Mouse (Mus musculus): ENCODE data around the gene Angel2.

Angel2 gene

DNA sequence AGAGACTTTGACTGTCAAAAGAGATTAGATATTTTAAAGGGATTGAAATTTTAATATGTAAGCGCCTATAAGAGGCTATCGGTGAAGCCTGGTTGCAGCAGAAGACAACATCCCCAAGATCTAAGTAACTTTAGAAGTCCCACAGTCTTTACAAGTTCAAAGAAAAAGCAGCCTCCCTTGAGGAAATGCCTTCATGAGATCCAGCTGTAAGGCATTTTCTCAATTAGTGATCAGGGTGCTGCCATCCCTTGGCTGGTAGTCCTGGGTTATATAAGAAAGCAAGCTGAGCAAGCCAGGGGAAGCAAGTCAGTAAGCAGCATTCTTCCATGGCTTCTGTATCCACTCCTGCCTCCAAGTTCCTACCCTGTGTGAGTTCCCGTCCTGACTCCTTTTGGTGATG, at the start of gene Angel2:
TSS of gene Angel2 (plus strand) at position 301 of the 400 bp plus-strand sequence.
- 89% methylated on average over 3 of the region's 3 CpGs for WGBS

DNA sequence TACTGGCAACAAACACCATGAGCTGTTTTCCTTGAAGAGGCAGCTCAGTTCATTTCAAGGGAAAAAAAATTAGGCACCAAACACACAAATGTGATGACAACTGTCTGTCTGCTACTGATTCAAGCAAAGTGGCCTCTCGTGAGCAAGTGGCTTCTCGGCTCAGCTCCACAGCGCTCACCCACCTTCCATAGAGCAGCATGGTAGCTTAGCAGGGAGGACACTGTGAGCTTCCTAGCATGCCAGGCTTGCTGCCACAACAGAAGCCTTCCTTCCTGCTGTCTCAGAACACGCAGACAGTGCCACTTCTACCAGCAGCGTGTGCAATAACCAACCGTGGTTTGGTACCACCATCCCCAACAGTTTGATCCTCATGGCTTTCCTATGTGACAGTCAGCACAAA, 49.2 kb upstream of the Angel2 start:
- 69% methylated on average over 6 of the region's 6 CpGs for WGBS

DNA sequence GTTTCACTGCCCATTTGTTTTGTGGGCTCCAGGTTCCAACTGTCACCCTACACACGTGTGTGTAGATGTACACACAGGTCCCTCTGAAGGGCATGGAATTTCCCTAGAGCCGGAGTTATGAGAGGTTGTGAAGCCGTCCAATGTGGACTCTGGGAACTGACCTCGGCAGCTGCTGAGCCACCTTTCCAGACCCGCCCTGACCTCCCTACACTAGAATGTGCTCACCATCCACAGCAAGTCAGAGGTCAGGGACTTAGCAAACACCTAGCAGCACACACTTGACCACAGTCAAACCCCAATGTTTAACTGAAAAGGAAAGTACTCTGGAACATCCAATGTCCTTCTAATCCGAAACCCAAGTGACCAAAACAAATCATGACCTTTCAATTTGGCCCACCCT, 44.3 kb upstream of the Angel2 start:
- 90% methylated on average over 6 of the region's 6 CpGs for WGBS

DNA sequence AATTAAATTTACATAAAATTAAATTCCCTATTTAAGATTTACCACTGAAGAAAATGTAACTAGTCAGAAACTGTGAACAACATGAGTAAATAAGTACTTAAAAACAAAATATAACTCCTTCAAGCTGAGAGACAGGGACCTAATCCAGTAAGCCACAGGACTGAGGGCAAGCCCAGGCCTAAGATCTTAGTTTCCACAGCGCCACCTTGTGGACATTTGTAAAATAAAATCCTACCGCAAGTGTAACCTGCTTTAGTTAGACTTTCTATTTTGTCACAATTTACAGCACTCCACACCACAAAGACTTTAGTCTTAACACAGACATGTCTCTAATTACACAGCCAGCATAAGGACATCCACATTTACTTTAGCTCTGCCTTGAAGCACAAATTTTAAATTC, 43.5 kb upstream of the Angel2 start:
- 4% methylated on average over 2 of the region's 2 CpGs for WGBS

DNA sequence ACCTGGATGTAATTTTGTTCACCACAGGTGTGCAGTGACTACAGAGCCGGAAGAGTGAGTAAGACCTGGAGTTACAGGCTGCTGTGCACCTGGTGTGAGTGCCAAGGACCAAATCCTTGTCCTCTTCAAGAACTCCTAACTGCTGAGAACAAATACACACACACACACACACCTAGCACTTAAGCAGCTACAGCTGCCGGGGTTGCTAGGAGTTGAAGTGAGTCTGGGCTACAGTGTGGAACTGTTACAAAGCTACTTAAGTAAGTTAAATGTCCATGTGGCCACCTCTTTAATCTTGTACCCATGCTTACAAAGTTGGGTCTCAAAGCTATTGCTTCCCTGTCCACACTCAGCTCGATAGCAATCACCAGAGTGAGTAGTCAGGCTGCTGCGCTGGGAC, 38.9 kb upstream of the Angel2 start:
- 91% methylated on average over 4 of the region's 4 CpGs for whole genome bisulfite sequencing

DNA sequence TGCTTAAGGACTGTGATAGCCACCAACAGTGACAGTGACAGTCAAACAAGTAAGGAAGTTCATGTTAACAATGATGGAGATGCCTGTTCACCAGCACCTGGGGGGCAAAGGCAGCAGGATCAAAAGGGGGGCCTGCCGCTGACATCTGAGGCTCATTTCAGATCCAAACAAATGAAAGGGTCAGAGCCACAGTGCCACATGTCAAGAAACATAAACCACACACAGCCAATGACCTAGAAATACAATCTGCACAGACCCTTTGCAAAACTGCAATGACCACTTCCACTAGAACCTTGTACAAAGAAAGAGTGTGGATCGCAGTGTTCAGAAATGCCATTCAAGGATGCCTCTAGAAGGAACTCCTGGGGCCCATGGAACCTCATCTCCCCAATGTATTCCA, 36.9 kb upstream of the Angel2 start:
- 91% methylated on average over 2 of the region's 2 CpGs for WGBS

DNA sequence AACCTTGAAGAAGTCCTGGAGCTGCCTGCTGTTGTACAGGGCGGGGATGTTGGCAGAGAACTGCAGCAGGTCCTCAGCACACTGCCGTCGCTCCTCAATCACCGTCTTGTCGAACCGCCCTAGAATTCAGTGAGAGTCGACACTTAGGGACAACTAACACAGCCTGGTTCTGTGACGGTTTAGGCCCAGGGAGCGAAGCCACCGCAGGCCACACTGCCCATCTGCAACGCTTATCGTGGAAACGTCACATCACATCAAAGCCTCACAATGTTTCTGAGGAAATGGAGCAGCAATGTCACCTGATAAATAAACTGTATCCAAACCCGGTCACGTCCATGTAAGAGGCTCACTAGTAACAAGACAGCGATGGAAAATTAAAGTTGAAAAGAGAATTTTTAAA, 36.3 kb upstream of the Angel2 start:
- WGBS = 92% methylated on average over 16 of the region's 16 CpGs

DNA sequence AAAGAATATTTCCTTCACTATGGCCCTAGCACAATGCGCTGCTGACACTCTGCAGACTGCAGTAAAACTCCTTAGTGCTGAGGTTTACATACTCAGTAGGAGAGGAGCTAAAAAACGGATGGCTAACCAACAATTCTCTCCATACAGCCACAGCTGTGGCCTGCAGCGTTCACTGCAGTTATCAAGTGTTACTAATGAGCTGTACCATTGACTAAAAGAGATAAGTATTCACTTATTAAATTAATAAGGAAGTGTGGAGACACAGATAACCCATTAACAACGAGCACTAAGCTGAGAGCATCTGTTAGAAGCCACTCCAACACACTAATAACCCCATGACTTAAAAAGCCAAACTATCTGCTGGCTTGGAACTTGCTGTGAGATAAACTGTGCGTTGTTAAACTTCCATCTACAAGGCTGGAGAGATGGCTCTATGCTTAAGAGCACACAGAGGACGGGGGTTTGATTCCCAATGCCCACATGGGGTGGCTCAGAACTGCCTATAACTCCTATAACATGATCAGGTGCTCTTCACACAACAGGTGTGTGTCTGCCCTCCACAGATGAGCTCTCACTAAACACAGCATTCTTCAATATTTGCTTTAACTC, 31.2 kb upstream of the Angel2 start:
- 89% methylated on average over 6 of the region's 6 CpGs for WGBS

DNA sequence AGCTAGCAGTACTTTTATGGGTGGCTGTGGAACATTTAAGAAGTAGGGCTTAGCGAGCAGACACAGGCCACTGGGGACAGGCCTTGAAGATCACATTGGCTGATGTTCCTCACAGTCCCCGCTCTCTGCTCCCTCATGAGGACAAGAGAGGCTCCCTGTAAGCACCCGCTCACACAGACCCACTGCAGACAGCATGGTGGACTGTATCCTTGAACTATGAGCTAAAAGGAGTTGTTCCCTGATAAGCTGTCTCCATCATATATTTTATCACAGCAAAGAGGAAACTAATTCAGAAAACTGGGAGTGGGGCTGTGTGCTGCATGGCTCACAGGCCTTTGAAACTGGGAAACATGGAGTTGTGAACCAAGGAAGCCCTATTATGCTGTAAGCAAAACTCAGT, 26.7 kb upstream of the Angel2 start:
- WGBS = 95% methylated on average over 3 of the region's 3 CpGs

DNA sequence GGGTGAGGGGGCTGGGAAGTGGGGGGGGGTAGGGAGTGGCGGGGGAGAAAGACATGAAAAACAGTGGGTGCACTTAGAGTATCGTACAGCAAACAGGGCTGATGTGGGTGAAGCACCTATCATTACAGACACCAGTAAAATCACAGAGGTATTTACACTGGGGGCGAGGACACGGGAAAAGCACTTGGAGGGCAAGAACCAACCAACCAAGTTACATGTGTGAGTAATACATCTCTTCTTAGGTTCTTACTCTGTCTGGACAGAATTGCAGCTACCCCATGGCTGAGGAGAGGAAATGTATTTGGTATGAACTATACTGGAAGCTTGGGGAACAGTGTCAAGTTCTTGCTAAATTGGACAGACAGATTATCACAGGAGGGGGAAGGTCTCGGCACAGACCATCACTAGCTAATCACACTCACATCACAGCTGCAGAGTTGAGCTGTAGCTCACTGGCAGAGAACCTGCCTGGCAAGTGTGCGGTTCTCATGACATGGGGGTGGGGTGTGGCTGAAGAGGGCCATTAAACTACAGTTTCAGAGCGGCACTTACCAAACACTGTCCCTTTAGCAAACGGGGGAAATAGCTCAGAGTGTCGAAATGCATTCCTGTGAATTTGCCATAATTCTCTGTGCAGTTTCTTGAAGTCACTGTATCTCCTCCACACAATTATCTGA, 25.9 kb upstream of the Angel2 start:
- WGBS = 78% methylated on average over 9 of the region's 9 CpGs

DNA sequence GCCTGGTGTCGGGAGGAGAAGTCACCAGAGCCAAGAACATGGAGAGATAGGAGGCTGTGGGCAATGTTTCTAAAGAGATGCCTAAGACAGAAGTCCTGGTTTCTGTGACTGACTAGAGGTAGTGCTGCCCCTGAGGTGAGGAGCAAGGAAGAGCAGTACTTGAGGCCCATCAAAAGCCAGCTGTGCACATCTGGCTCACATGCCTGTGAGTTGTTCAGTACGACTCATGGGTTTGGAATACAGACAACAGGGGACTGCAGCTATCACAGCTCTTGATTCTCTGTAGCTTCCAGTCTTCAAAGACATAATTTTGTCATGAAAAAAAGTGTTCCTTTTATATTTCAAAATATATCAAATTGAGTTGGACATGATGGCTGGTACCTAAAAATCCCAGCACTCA, 23.8 kb upstream of the Angel2 start:
- WGBS = 53% methylated on average over 2 of the region's 2 CpGs

DNA sequence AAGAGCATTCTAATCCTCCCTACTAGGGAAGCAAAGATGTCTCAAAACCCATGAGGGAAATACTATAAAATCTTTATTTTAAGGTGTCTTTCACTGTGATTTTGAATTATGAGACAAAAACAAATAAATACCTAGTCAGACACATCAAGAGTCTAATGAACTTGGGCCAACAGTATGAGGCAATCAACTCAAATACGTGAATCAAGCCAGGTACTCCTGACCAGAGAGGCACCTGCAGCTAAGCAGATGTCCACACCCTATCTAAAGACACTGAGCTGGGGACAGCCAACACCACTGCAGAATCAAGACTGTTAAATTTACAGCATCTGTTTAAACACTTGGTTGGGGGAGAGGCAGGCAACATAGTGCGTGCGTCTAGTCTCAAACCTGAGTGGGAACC, 20.8 kb upstream of the Angel2 start:
- WGBS = 88% methylated on average over 3 of the region's 3 CpGs

DNA sequence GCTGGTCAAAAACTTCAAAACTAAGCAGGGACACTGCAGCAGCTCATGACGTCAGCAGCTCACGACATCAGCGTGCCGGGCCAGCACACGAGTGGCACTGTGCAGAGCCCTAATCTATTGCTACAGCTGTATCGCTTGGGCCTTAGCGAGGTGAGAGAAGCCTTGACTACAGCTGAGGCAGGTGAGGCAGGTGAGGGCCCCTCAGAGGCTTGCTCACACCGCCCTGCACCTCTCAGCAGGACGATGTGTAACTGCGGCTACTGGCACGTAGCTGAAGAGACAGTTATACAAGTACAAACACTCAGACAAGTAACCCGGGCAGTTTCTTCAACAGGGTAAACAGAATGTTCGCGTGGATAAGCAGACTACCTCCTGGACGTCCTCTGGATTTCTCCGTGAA, 20.2 kb upstream of the Angel2 start:
- 87% methylated on average over 16 of the region's 16 CpGs for WGBS

DNA sequence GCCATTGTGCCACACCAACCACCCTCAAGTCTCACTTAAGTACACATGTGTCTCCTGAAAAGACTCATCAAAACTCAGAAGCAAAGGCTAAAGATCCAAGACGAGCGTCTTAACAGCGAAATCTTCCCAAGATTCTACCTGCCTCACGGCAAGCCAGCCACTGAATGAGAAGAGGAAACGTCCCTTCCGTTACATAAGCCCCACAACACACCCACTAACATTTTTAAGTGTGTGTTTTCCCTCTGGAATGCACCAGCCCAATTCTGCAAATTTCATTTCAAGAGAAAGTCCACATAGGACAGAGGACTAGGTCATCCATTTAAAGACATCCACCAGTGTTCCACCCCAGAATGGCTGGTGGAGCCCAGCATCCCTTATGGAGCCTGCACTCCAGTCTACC, 14.1 kb upstream of the Angel2 start:
- WGBS = 35% methylated on average over 6 of the region's 6 CpGs

DNA sequence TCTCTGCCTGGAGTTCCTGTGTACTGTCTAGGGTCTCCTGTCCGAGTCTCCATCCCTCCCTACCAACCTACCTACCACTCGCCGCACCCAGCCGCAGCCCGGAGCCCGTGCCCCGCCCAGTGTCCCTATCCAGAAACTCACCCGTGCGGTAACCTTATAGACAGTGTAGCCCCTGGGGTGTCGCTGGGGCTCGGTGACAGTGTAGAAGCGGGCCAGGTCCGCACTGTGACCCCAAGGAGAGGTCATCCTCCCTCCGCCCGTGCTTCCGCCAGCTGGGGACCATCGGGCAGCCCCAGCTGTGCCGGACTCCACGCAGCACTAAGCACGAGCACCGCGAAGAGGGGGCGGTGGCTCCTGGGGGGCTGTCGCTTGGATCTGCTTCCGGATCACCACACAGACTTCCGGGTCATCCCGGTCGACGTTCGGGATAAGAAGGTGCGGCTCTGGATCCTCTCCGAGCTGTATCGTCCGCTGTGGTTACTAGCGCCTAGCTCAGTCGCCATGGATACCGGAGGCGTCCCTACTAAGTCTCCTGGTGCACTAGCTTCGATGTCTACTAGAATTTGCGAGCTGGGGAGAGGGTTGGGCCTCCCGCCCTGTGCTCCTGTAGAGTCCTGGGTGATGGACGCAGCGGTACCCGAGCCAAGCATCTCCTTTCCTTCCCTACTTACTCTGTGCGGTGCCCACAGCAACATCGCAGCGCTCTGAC, 13.3 kb upstream of the Angel2 start, which contains the start of gene Rps6kc1:
TSS of gene Rps6kc1 (minus strand) at position 356 of the 709 bp plus-strand sequence.
- under 1% methylated on average over 47 of the region's 47 CpGs for WGBS

DNA sequence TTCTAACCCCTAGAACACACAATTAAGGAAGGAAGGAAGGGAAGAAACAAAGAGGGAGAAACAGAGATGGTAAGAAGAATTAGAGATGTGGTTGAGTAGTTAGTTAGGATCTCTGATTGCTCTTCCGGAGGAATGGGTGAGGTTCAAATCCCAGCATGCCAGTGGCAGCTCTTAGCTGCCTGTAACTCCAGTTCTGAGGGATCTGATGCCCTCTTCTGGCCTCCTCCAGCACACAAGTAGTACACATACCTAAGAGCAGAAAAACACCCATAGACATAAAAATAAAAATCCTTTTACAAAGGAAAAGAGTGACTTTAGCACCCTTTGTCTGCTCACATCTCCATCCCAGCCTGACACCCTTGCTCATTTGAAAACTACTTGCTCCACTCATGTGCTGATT, 12.3 kb upstream of the Angel2 start:
- 32% methylated on average over 1 of the region's 1 CpGs for WGBS

DNA sequence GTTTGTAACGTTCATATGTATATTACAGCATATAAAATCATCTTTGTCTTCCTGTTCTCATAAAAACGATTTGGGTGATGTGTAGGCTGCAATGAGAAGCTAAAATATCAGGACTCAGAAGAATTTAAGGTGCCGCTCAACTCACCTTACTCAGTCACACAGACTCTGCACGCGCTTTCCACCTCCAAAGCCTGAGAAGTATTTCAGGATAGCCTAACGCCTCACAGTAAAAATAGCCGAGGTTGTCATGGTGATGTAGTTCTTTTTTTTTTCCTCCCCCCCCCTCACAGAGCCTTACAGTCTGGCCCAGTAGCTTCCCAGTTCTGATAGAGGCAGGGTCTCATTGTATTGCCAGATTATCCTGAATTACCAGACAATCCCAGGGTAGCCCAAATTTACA, 6.0 kb upstream of the Angel2 start:
- 30% methylated on average over 7 of the region's 7 CpGs for WGBS

DNA sequence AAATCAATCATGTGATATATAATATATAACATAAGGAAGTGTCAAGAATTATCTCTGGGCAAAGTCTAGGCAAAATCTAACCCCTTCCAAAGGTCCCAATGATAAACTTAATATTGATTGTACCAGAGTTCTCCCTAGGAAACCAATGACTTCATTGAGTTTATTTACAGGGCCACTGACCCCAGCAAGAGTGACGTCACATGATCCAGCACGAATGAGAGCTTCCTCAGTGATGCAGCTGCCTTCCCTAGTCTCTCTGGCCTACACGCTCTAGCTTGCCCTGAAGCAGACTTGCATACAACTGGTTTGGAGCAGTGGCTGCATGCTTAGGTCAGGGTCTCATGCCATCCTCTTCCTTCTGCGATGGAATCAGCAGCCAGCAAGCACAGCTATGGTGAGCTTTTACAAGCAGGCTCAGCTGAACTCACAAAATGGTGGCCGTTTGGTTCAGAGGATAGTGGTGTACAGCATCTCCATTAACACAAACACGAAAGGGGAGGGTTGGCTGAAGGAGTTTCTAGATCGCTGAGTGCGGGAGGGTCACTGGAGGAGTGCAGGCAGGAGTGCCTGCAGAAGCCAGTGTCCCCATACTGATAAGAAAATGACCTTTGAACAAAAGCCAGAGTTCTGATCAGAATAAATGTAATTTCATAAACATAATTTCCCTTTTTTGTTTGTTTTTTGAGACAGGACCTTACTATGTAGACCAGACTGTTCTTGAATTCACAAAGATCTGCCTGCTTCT, 5.0 kb upstream of the Angel2 start:
- 67% methylated on average over 8 of the region's 8 CpGs for WGBS

DNA sequence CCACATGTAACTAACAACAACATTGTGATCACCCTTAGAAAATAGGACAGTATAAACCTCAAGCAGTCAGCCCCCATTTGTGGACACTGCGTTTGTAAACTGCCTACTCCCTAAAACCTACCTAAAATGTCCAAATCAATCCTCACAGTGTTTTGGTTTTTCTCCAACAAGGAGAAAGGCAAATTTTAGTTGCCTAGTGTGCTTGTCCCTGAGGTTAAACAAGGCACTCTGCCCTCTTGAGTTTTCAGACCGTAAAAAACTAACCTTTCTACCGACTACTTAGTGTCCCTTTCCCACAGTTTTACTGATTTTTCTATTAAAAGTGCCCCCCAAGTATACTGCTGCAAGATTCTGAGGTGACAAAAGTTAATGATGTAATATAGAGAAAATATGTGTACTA, 2.4 kb downstream of the Angel2 start:
- WGBS = 91% methylated on average over 3 of the region's 3 CpGs

DNA sequence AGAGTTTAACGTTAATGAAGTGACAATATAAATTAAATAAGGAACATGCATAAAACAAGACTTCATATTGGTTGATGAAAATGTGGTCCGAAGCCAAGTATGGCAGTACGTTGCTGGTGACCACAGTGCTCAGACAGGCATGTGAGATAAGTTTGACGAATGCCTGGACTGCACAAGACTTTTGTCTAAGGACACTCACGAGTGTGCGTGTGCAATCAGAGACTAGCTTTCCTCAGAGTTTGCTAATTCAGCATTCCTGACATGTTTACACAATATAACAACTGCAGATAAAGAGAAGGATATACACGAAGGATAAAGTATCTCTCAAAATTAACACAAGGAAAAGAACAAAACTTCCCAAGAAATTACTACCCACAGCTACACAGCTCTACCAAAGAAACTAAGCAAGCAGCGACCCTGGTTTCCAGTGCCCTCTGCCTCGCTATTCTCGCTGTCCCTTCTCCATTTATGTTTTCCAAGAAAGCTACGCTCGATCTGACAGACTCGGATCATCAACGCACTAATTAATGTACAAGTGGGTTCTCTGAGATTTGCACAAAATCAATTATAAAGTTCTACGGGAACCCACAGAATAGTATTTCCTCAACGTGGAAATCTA, 2.9 kb downstream of the Angel2 start:
- 13% methylated on average over 16 of the region's 16 CpGs for WGBS

DNA sequence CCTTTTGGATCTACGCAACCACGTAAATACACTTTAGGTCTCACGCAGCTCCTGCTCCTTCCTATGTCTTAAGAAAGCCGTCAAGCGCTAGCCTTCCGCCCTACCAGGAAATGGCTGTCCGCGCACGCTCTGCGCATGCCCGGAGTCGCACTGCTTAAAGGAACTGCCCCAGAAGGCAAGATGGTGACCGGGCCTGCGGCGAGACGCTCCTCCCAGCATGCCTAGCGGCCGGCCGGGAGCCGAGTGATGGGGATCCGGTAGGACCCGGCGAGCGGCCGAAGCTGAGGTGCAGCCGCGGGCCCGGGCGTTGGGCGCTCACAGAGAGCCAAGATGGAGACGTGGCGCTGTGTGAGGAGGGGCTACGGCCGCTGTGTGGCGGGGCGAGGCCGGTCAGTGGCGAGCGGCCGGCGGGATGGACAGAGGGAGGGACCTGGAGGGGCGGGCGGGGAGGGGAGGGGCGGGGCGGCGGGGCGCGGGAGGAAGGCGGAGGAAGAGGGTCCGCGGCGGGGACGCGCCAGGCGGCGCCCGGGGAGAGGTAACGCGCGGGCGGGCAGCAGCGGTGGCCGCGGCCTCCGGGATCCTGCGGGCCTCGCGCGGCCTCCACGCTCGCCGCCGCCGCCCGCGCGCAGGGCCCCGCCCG, 3.6 kb downstream of the Angel2 start:
- 2% methylated on average over 57 of the region's 79 CpGs for WGBS
